Mouse (Mus musculus) CH12.LX (cell line): ENCODE data around the gene Ovol3. TPM values are rescaled to one million over a fixed set of nuclear protein-coding genes. Genes with fewer than 3 reads are reported as not detected.
A peak's percentile ranks its signal among the peaks of the same experiment; 100 is the strongest.

Source experiments
- DNase-seq: peaks from one replicate; pipeline ENCODE4 v3.0.0-alpha.2; 2013; ENCODE audit errors: extremely low read depth
- H3K27ac ChIP-seq: 2 replicates; pipeline ENCODE4 v1.5.1; 2012; ENCODE audit warnings: low read depth, mild to moderate bottlenecking, control low read depth, moderate library complexity; ENCODE audit not compliant: insufficient read depth
- H3K27me3 ChIP-seq: replicated peaks from 2 replicates; pipeline ENCODE3; 2012; ENCODE audit warnings: inconsistent platforms
- H3K36me3 ChIP-seq, 2 experiments: replicated peaks in 1 of 2; 2 replicates each; pipeline versions ENCODE3 to v1.6.1; 2012; ENCODE audit warnings: inconsistent platforms in 1 of 2, low read length in 1 of 2, mild to moderate bottlenecking in 1 of 2, mixed read lengths in 1 of 2, moderate library complexity in 1 of 2; ENCODE audit not compliant: control insufficient read depth in 1 of 2, insufficient read depth in 1 of 2
- H3K4me1 ChIP-seq, 2 experiments: 2 replicates each; pipeline ENCODE4 v1.6.1; 2012; ENCODE audit warnings: inconsistent platforms in 1 of 2, moderate library complexity in 1 of 2; ENCODE audit not compliant: insufficient read depth in 2 of 2, control insufficient read depth in 1 of 2
- H3K4me2 ChIP-seq: 2 replicates; pipeline ENCODE4 v1.6.1; 2012; ENCODE audit warnings: low read depth, mild to moderate bottlenecking, control low read depth; ENCODE audit not compliant: poor library complexity, insufficient read depth, severe bottlenecking
- H3K4me3 ChIP-seq, 3 experiments: fragments of 150-350 bp in 1 of 3; sonication (generic) in 1 of 3; replicated peaks in 1 of 3; 2 replicates each; pipeline versions ENCODE3 to v1.5.1; 2011 to 2012; ENCODE audit warnings: low read depth in 2 of 3, low read length in 2 of 3, mild to moderate bottlenecking in 2 of 3, moderate library complexity in 2 of 3, control low read depth in 1 of 3, improper control_type of control experiment in 1 of 3, inconsistent platforms in 1 of 3, mixed read lengths in 1 of 3; ENCODE audit not compliant: poor library complexity in 1 of 3
- H3K79me2 ChIP-seq: replicated peaks from 2 replicates; pipeline ENCODE4 v1.6.1; 2012; ENCODE audit warnings: mild to moderate bottlenecking, moderate library complexity; ENCODE audit not compliant: control insufficient read depth, poor library complexity, insufficient read depth, severe bottlenecking; ENCODE audit errors: extremely low read depth
- H3K9ac ChIP-seq: 2 replicates; pipeline ENCODE4 v1.6.1; 2012; ENCODE audit warnings: low read depth, mild to moderate bottlenecking, control low read depth, moderate library complexity; ENCODE audit not compliant: insufficient read depth
- H3K9me3 ChIP-seq: replicated peaks from 2 replicates; pipeline ENCODE3; 2012; ENCODE audit warnings: low read length, inconsistent platforms, mixed read lengths
- CHD1 ChIP-seq: IDR thresholded peaks from 2 replicates; pipeline ENCODE4 v1.6.1; 2012; ENCODE audit warnings: low read depth, low read length, improper control_type of control experiment, inconsistent platforms
- CHD2 ChIP-seq: IDR thresholded peaks from 2 replicates; pipeline ENCODE4 v1.6.1; 2011; ENCODE audit warnings: low read length, improper control_type of control experiment
- CTCF ChIP-seq, 2 experiments: IDR thresholded peaks in 1 of 2; conservative IDR thresholded peaks in 1 of 2; 2 replicates each; pipeline ENCODE4 v1.5.1; 2011 to 2012; ENCODE audit warnings: low read depth in 2 of 2, low read length in 2 of 2, improper control_type of control experiment in 1 of 2, inconsistent platforms in 1 of 2, mild to moderate bottlenecking in 1 of 2, moderate library complexity in 1 of 2
- E2F4 ChIP-seq: IDR thresholded peaks from 2 replicates; pipeline ENCODE4 v1.6.1; 2011; ENCODE audit warnings: low read depth, low read length, improper control_type of control experiment; ENCODE audit not compliant: insufficient replicate concordance
- ETS1 ChIP-seq: conservative IDR thresholded peaks from 2 replicates; pipeline ENCODE4 v1.6.1; 2012; ENCODE audit warnings: low read depth, mild to moderate bottlenecking, inconsistent platforms, low read length, improper control_type of control experiment, moderate library complexity
- GABPA ChIP-seq: IDR thresholded peaks from 2 replicates; pipeline ENCODE4 v1.6.1; 2012; ENCODE audit warnings: low read depth, low read length, improper control_type of control experiment, inconsistent platforms; ENCODE audit not compliant: insufficient replicate concordance
- HCFC1 ChIP-seq: IDR thresholded peaks from 2 replicates; pipeline ENCODE4 v1.6.1; 2012; ENCODE audit warnings: low read depth, mild to moderate bottlenecking, inconsistent platforms, low read length, improper control_type of control experiment
- JUN ChIP-seq: IDR thresholded peaks from 2 replicates; pipeline ENCODE4 v1.6.1; 2011; ENCODE audit warnings: low read depth, mild to moderate bottlenecking, low read length, improper control_type of control experiment, moderate library complexity; ENCODE audit not compliant: insufficient read depth
- JUND ChIP-seq: conservative IDR thresholded peaks from 2 replicates; pipeline ENCODE4 v1.6.1; 2011; ENCODE audit warnings: low read depth, low read length, improper control_type of control experiment
- KAT2A ChIP-seq: IDR thresholded peaks from 2 replicates; pipeline ENCODE4 v1.6.1; 2012; ENCODE audit warnings: low read length, improper control_type of control experiment, inconsistent platforms; ENCODE audit not compliant: insufficient replicate concordance
- MAFK ChIP-seq: IDR thresholded peaks from 2 replicates; pipeline ENCODE4 v1.6.1; 2011; ENCODE audit warnings: low read length, improper control_type of control experiment; ENCODE audit not compliant: insufficient replicate concordance
- MXI1 ChIP-seq: IDR thresholded peaks from 2 replicates; pipeline ENCODE4 v1.6.1; 2011; ENCODE audit warnings: mild to moderate bottlenecking, low read depth, low read length, improper control_type of control experiment
- NELFE ChIP-seq: IDR thresholded peaks from 2 replicates; pipeline ENCODE4 v1.6.1; 2011; ENCODE audit warnings: low read depth, low read length, improper control_type of control experiment
- NRF1 ChIP-seq: IDR thresholded peaks from 2 replicates; pipeline ENCODE4 v1.6.1; 2014; ENCODE audit warnings: low read depth, mild to moderate bottlenecking, inconsistent platforms, low read length, improper control_type of control experiment, moderate library complexity
- POLR2A ChIP-seq: IDR thresholded peaks from 2 replicates; pipeline ENCODE4 v1.6.1; 2011; ENCODE audit warnings: low read depth, mild to moderate bottlenecking, improper control_type of control experiment, low read length
- SIN3A ChIP-seq: IDR thresholded peaks from 2 replicates; pipeline ENCODE4 v1.6.1; 2012; ENCODE audit warnings: low read length, improper control_type of control experiment, inconsistent platforms
- TBP ChIP-seq: conservative IDR thresholded peaks from 2 replicates; pipeline ENCODE4 v1.6.1; 2011; ENCODE audit warnings: low read depth, low read length, improper control_type of control experiment
- TCF12 ChIP-seq: IDR thresholded peaks from 2 replicates; pipeline ENCODE4 v1.6.1; 2014; ENCODE audit warnings: low read depth, mild to moderate bottlenecking, inconsistent platforms, low read length, improper control_type of control experiment
- UBTF ChIP-seq: IDR thresholded peaks from 2 replicates; pipeline ENCODE4 v1.6.1; 2012; ENCODE audit warnings: low read depth, mild to moderate bottlenecking, inconsistent platforms, low read length, improper control_type of control experiment, moderate library complexity
- USF2 ChIP-seq: conservative IDR thresholded peaks from 2 replicates; pipeline ENCODE4 v1.6.1; 2011; ENCODE audit warnings: low read depth, low read length, improper control_type of control experiment
- ZC3H11A ChIP-seq: IDR thresholded peaks from 2 replicates; pipeline ENCODE4 v1.6.1; 2012; ENCODE audit warnings: low read depth, mild to moderate bottlenecking, inconsistent platforms, low read length, improper control_type of control experiment
- ZMIZ1 ChIP-seq: IDR thresholded peaks from 2 replicates; pipeline ENCODE4 v1.6.1; 2012; ENCODE audit warnings: low read depth, mild to moderate bottlenecking, inconsistent platforms, low read length, improper control_type of control experiment
- dilution Hi-C: fragments of 300-500 bp; cut with MboI; formaldehyde crosslinking; loops from 2 replicates; pipeline ENCODE4 v1.14.3; 2020; ENCODE audit warnings: low sequenced_read_pairs; ENCODE audit not compliant: extremely low pct_unique_long_range_greater_than_20kb, extremely low pct_ligation_motif_present
- in situ Hi-C: fragments of 300-500 bp; cut with MboI; formaldehyde crosslinking; loops from 3 replicates; pipeline ENCODE4 v1.14.3; 2019; ENCODE audit warnings: low sequenced_read_pairs, low pct_ligation_motif_present, low pct_unique_long_range_greater_than_20kb, mixed read lengths
- polyA plus RNA-seq: library from polyadenylated mRNA; unstranded; fragments of >175 nt; gene quantifications from 2 replicates; pipeline ENCODE4 v1.2.1, GENCODE M21; 2012; ENCODE audit warnings: low read depth; ENCODE audit not compliant: insufficient read length
- total RNA-seq, 2 experiments: library from RNA; depleted of rRNA; stranded (reverse); fragments of 300-350 nt in 1 of 2; fragments of >200 nt in 1 of 2; gene quantifications; 2 replicates each; pipeline ENCODE4 v1.2.3; 2012 to 2014

Gene Ovol3
- total and polyA plus RNA-seq, 3 experiments, result 0.42 to 4.3 (median 2.8) TPM

GRCm38 (mm10) chr7:30193581-30194100, 41.9 kb downstream of the Ovol3 start:
- peak overlapping the region; percentile 95 for H3K9ac ChIP-seq
- H3K79me2 ChIP-seq, result peaks cover 14% of the 10 kb centered on the region
- peaks cover 30 to 43% of the 10 kb centered on the region in 2 experiments for H3K36me3 ChIP-seq
- no peaks in the 10 kb centered on the region for H3K9me3 ChIP-seq
- peak; percentile 87 for DNase-seq
- dilution Hi-C loops, result no loop called here
- peak overlapping the region; percentile 28 to 92 (median 84) for H3K4me3 ChIP-seq
- H3K4me2 ChIP-seq, result peak overlapping the region; percentile 39
- H3K4me1 ChIP-seq, result peaks cover 0 to 24% of the 10 kb centered on the region in 2 experiments; a peak in 2 of 4 replicates
- in situ Hi-C loops, result no loop called here
- H3K27me3 ChIP-seq, result no peaks in the 10 kb centered on the region
- H3K27ac ChIP-seq, result no peak overlapping the region
- TF ChIP-seq NRF1 (peak; percentile 78), ZC3H11A (no peak), POLR2A (peak; percentile 53; the same call in 1 of the 2 replicates), KAT2A (no peak), E2F4 (no peak), TCF12 (peak; percentile 61; the same call in 1 of the 2 replicates), JUND (no peak), MAFK (no peak), HCFC1 (no peak), CTCF (conservative IDR thresholded peaks at IDR 0.05 in 1 of 2, IDR thresholded peaks at IDR 0.05 in 1 of 2; ENCODE audit: low read depth in 2 of 2, low read length in 2 of 2) (no peak), ETS1 (no peak), MXI1 (peak; percentile 79), UBTF (no peak), ZMIZ1 (no peak)
- TF ChIP-seq, all 38 proteins: peak for 4

- Histone ChIP-seq H3K9ac (0 out of 2 replicates have a peak overlapping the region, but pooled peaks have one; percentile 95), H3K9me3 (no peaks in the 10 kb centered on the region), H3K27ac (no peak overlapping the region), H3K4me1 (peaks cover 0 to 21% of the 10 kb centered on the region in 2 experiments; a peak in 2 of 4 replicates), H3K79me2 (peaks cover 14% of the 10 kb centered on the region), H3K4me3 (no peak overlapping the region), H3K4me2 (peak overlapping the region; percentile 39; the same call in 1 of the 2 replicates), H3K36me3 (peaks cover 37 to 49% of the 10 kb centered on the region in 2 experiments), H3K27me3 (no peaks in the 10 kb centered on the region)
- no peak for DNase-seq
- in situ Hi-C loops (no loop called here), dilution Hi-C loops (no loop called here)
- TF ChIP-seq E2F4, result no peak
- TF ChIP-seq GABPA, result no peak
- no peak for TF ChIP-seq TBP
- no peak for TF ChIP-seq CHD1
- TF ChIP-seq TCF12, result no peak
- no peak for TF ChIP-seq MAFK
- no peak for TF ChIP-seq CHD2
- TF ChIP-seq USF2, result no peak
- no peak for TF ChIP-seq JUN
- TF ChIP-seq ETS1, result no peak
- TF ChIP-seq JUND, result no peak
- no peak for TF ChIP-seq NELFE
- TF ChIP-seq UBTF, result no peak
- TF ChIP-seq HCFC1, result no peak
- no peak for TF ChIP-seq SIN3A
Observed at GRCm38 (mm10) chr7:30193013-30193412, 42.5 kb downstream of the Ovol3 start.
